Mouse (Mus musculus): ENCODE data around the gene Plekha1. TPM values are rescaled to one million over a fixed set of nuclear protein-coding genes. Genes with fewer than 3 reads are reported as not detected.
A peak's percentile ranks its signal among the peaks of the same experiment; 100 is the strongest.

Gene Plekha1
- polyA plus RNA-seq, 1 experiment = 9.9 TPM

- H3K36me3 ChIP-seq (ENCODE audit: control insufficient read depth, insufficient read depth) = no peaks in the 10 kb centered on the region
- H3ac ChIP-seq (ENCODE audit: control insufficient read depth, insufficient read length, low read depth) = no peak overlapping the region
- H3K27me3 ChIP-seq (ENCODE audit: control insufficient read depth, insufficient read depth, insufficient read length) = no peaks in the 10 kb centered on the region
- TF ChIP-seq MYOD1 (IDR thresholded peaks at IDR 0.05; ENCODE audit: control insufficient read depth, insufficient read length, low read depth) (no peak), MYOG (IDR thresholded peaks at IDR 0.05; ENCODE audit: control insufficient read depth, extremely low read depth, insufficient read length) (no peak), CEBPB (IDR thresholded peaks at IDR 0.05; ENCODE audit: low read depth) (no peak), CTCF (IDR thresholded peaks at IDR 0.05; ENCODE audit: control insufficient read depth, insufficient read depth, insufficient read length) (no peak), FOSL1 (IDR thresholded peaks at IDR 0.05; ENCODE audit: insufficient read depth, low read length, poor library complexity, severe bottlenecking) (no peak), USF1 (IDR thresholded peaks at IDR 0.05; ENCODE audit: low read depth) (no peak), MAX (IDR thresholded peaks at IDR 0.05) (no peak)
- H3K79me2 ChIP-seq (ENCODE audit: control insufficient read depth, insufficient read depth) = no peaks in the 10 kb centered on the region
- no peak overlapping the region for H3K4me3 ChIP-seq (ENCODE audit: insufficient read depth, poor library complexity, severe bottlenecking)
- H3K79me3 ChIP-seq (ENCODE audit: low read depth) = no peaks in the 10 kb centered on the region
These were observed 31.3 kb upstream of the Plekha1 start for GRCm38 (mm10) chr7:130834299-130834698.

GRCm38 (mm10) chr7:130834958-130835861 lies 30.3 kb upstream of the Plekha1 start:
- no peaks in the 10 kb centered on the region for H3K27me3 ChIP-seq (ENCODE audit: control insufficient read depth, insufficient read depth, insufficient read length)
- H3K36me3 ChIP-seq (ENCODE audit: control insufficient read depth, insufficient read depth) = no peaks in the 10 kb centered on the region
- no peak overlapping the region for H3K4me3 ChIP-seq (ENCODE audit: insufficient read depth, poor library complexity, severe bottlenecking)
- H3K79me2 ChIP-seq (ENCODE audit: control insufficient read depth, insufficient read depth) = no peaks in the 10 kb centered on the region
- peak; percentile 37 for TF ChIP-seq MYOD1 (IDR thresholded peaks at IDR 0.05; ENCODE audit: control insufficient read depth, insufficient read length, low read depth)
- no peak for TF ChIP-seq MYOG (IDR thresholded peaks at IDR 0.05; ENCODE audit: control insufficient read depth, extremely low read depth, insufficient read length)
- H3K79me3 ChIP-seq (ENCODE audit: low read depth) = no peaks in the 10 kb centered on the region
- H3ac ChIP-seq (ENCODE audit: control insufficient read depth, insufficient read length, low read depth) = no peak overlapping the region

- H3K79me2 ChIP-seq (ENCODE audit: control insufficient read depth, insufficient read depth) = no peaks in the 10 kb centered on the region
These were observed 29.5 kb upstream of the Plekha1 start for GRCm38 (mm10) chr7:130836066-130836465.

GRCm38 (mm10) chr7:130837941-130838657 lies 27.5 kb upstream of the Plekha1 start:
- no peaks in the 10 kb centered on the region for H3K36me3 ChIP-seq (ENCODE audit: control insufficient read depth, insufficient read depth)
- no peak for TF ChIP-seq MYOG (IDR thresholded peaks at IDR 0.05; ENCODE audit: control insufficient read depth, extremely low read depth, insufficient read length)
- TF ChIP-seq CEBPB (IDR thresholded peaks at IDR 0.05; ENCODE audit: low read depth) = no peak
- no peak for TF ChIP-seq USF1 (IDR thresholded peaks at IDR 0.05; ENCODE audit: low read depth)
- no peak for TF ChIP-seq MAX (IDR thresholded peaks at IDR 0.05)
- no peak for TF ChIP-seq MYOD1 (IDR thresholded peaks at IDR 0.05; ENCODE audit: control insufficient read depth, insufficient read length, low read depth)

More at GRCm38 (mm10) chr7:130836066-130836465, 29.5 kb upstream of the Plekha1 start:
- H3K79me3 ChIP-seq (ENCODE audit: low read depth) = no peaks in the 10 kb centered on the region
- TF ChIP-seq FOSL1 (IDR thresholded peaks at IDR 0.05; ENCODE audit: insufficient read depth, low read length, poor library complexity, severe bottlenecking) = no peak
- no peak for TF ChIP-seq MYOD1 (IDR thresholded peaks at IDR 0.05; ENCODE audit: control insufficient read depth, insufficient read length, low read depth)
- no peak for TF ChIP-seq USF1 (IDR thresholded peaks at IDR 0.05; ENCODE audit: low read depth)
- no peak for TF ChIP-seq CEBPB (IDR thresholded peaks at IDR 0.05; ENCODE audit: low read depth)
- TF ChIP-seq MYOG (IDR thresholded peaks at IDR 0.05; ENCODE audit: control insufficient read depth, extremely low read depth, insufficient read length) = no peak
- TF ChIP-seq CTCF (IDR thresholded peaks at IDR 0.05; ENCODE audit: control insufficient read depth, insufficient read depth, insufficient read length) = no peak
- TF ChIP-seq MAX (IDR thresholded peaks at IDR 0.05) = no peak
- no peaks in the 10 kb centered on the region for H3K36me3 ChIP-seq (ENCODE audit: control insufficient read depth, insufficient read depth)
- no peaks in the 10 kb centered on the region for H3K27me3 ChIP-seq (ENCODE audit: control insufficient read depth, insufficient read depth, insufficient read length)
- H3ac ChIP-seq (ENCODE audit: control insufficient read depth, insufficient read length, low read depth) = no peak overlapping the region
- no peak overlapping the region for H3K4me3 ChIP-seq (ENCODE audit: insufficient read depth, poor library complexity, severe bottlenecking)

GRCm38 (mm10) chr7:130838658-130839025 lies 26.9 kb upstream of the Plekha1 start:
- no peaks in the 10 kb centered on the region for H3K79me2 ChIP-seq (ENCODE audit: control insufficient read depth, insufficient read depth)
- no peaks in the 10 kb centered on the region for H3K36me3 ChIP-seq (ENCODE audit: control insufficient read depth, insufficient read depth)
- H3K79me3 ChIP-seq (ENCODE audit: low read depth) = no peaks in the 10 kb centered on the region
- H3ac ChIP-seq (ENCODE audit: control insufficient read depth, insufficient read length, low read depth) = no peak overlapping the region
- TF ChIP-seq MAX (IDR thresholded peaks at IDR 0.05) = no peak
- no peak overlapping the region for H3K4me3 ChIP-seq (ENCODE audit: insufficient read depth, poor library complexity, severe bottlenecking)
- H3K27me3 ChIP-seq (ENCODE audit: control insufficient read depth, insufficient read depth, insufficient read length) = no peaks in the 10 kb centered on the region

More at GRCm38 (mm10) chr7:130837941-130838657, 27.5 kb upstream of the Plekha1 start:
- Histone ChIP-seq H3K4me3 (ENCODE audit: insufficient read depth, poor library complexity, severe bottlenecking) (no peak overlapping the region), H3K27me3 (ENCODE audit: control insufficient read depth, insufficient read depth, insufficient read length) (no peaks in the 10 kb centered on the region), H3K79me3 (ENCODE audit: low read depth) (no peaks in the 10 kb centered on the region), H3ac (ENCODE audit: control insufficient read depth, insufficient read length, low read depth) (no peak overlapping the region), H3K79me2 (ENCODE audit: control insufficient read depth, insufficient read depth) (no peaks in the 10 kb centered on the region)

Measured in C2C12 (cell line).